Mouse (Mus musculus) stomach, postnatal 0 days (tissue): ENCODE results near the gene Rcan2.

Experiments used
- CTCF ChIP-seq: IDR thresholded peaks from 2 replicates; pipeline ENCODE4 v1.5.1; 2016; ENCODE audit warnings: antibody characterized with exemption, low read depth, mild to moderate bottlenecking, moderate library complexity
- EP300 ChIP-seq: optimal IDR thresholded peaks from 2 replicates; pipeline ENCODE3; 2016; ENCODE audit warnings: antibody characterized with exemption

DNA sequence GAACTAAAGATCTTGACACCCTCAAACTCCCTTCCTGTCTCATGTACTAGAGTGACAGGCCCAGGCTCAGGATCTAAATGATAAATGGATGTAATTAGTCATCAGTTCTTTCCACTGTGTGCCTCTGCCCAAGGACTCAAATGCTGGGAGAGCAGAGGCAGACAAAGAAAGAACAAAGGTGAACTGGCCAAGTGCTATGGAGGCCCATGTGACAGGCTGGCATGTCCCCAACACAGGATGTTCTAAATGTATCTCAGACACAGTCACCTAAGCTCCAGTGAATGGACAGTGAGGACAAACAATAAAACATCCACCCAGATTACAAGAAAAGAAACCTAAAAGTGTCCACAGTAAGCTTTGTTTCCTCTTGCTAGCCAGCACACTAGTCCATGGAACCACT lies 11.8 kb upstream of the Rcan2 start:
- TF ChIP-seq EP300 (no peak), CTCF (no peak)
